Mouse (Mus musculus) brain, embryonic 14.5 days (tissue): ENCODE data around the gene 4921524J17Rik.

Experiments
- CTCF ChIP-seq: fragments of 200-500 bp; IDR thresholded peaks from 2 replicates; pipeline ENCODE4 v1.5.1; 2012; ENCODE audit warnings: inconsistent platforms, mild to moderate bottlenecking, moderate library complexity, borderline replicate concordance; ENCODE audit not compliant: insufficient read depth, insufficient read length; ENCODE audit errors: extremely low read depth
- POLR2A ChIP-seq: fragments of 200-500 bp; IDR thresholded peaks from 2 replicates; pipeline ENCODE4 v1.6.1; 2012; ENCODE audit warnings: mild to moderate bottlenecking, inconsistent platforms, borderline replicate concordance; ENCODE audit not compliant: poor library complexity, insufficient read depth, insufficient read length, severe bottlenecking; ENCODE audit errors: extremely low read depth

GRCm38 (mm10) chr8:85393199-85393598, 39.4 kb downstream of the 4921524J17Rik start:
- TF ChIP-seq CTCF (no peak), POLR2A (no peak)
